Mouse (Mus musculus) forebrain, embryonic 15.5 days (tissue): ENCODE results near the gene Gria1. TPM values are rescaled to one million over a fixed set of nuclear protein-coding genes. Genes with fewer than 3 reads are reported as not detected.

Experiments
- ATAC-seq: fragments of 200-750 bp; cut with Nextera tagmentation; replicated peaks from 2 replicates; pipeline ENCODE4 v1.8.0; 2017; ENCODE audit warnings: mild to moderate bottlenecking, moderate TSS enrichment, moderate library complexity
- H3K27ac ChIP-seq: fragments of 300-500 bp; sonication (generic); replicated peaks from 2 replicates; pipeline ENCODE4 v1.5.1; 2015; ENCODE audit warnings: mild to moderate bottlenecking, inconsistent platforms
- H3K27me3 ChIP-seq: fragments of 300-500 bp; sonication (generic); 2 replicates; pipeline ENCODE4 v1.6.1; 2015; ENCODE audit warnings: inconsistent platforms
- H3K36me3 ChIP-seq: fragments of 300-500 bp; sonication (generic); 2 replicates; pipeline ENCODE4 v1.6.1; 2015; ENCODE audit warnings: mild to moderate bottlenecking, inconsistent platforms
- H3K4me1 ChIP-seq: fragments of 300-500 bp; sonication (generic); 2 replicates; pipeline ENCODE4 v1.6.1; 2015; ENCODE audit warnings: inconsistent platforms
- H3K4me2 ChIP-seq: fragments of 300-500 bp; sonication (generic); replicated peaks from 2 replicates; pipeline ENCODE4 v1.6.1; 2015; ENCODE audit warnings: mild to moderate bottlenecking, inconsistent platforms
- H3K4me3 ChIP-seq: fragments of 300-500 bp; sonication (generic); 2 replicates; pipeline ENCODE4 v1.5.1; 2015; ENCODE audit warnings: mild to moderate bottlenecking, inconsistent platforms
- H3K9ac ChIP-seq: fragments of 300-500 bp; sonication (generic); replicated peaks from 2 replicates; pipeline ENCODE4 v1.6.1; 2015; ENCODE audit warnings: mild to moderate bottlenecking, inconsistent platforms
- H3K9me3 ChIP-seq: fragments of 300-500 bp; sonication (generic); 2 replicates; pipeline ENCODE4 v1.6.1; 2016; ENCODE audit warnings: inconsistent platforms
- WGBS: fragments of 180-500 bp; shearing (Covaris S2); methylation state at CpG from one replicate; pipeline ENCODE4 v1.1.7; 2015; ENCODE audit warnings: mixed read lengths; 5-methylcytosine and 5-hydroxymethylcytosine counted together
- polyA plus RNA-seq: library from polyadenylated mRNA; unstranded; fragments of >200 nt; fragmentation: Nextera tagmentation; extraction: Ambion mirVana; gene quantifications from 2 replicates; pipeline ENCODE4 v1.2.1, GENCODE M21; 2015

Gene Gria1
- polyA plus RNA-seq, 1 experiment from 2014 or later, result 60.6 TPM

GRCm38 (mm10) chr11:57185110-57185509, 173.9 kb downstream of the Gria1 start:
- no peak overlapping the region for H3K9ac ChIP-seq
- H3K27ac ChIP-seq, result no peak overlapping the region
- no peaks in the 10 kb centered on the region for H3K9me3 ChIP-seq
- H3K4me3 ChIP-seq, result no peak overlapping the region
- peaks cover 7% of the 10 kb centered on the region for H3K36me3 ChIP-seq
- no peaks in the 10 kb centered on the region for H3K4me1 ChIP-seq
- no peaks in the 10 kb centered on the region for H3K27me3 ChIP-seq
- no peak for ATAC-seq
- no peak overlapping the region for H3K4me2 ChIP-seq

GRCm38 (mm10) chr11:57189391-57189790, 178.2 kb downstream of the Gria1 start:
- 85% methylated on average over 8 of the region's 8 CpGs for WGBS
- H3K9me3 ChIP-seq, result no peaks in the 10 kb centered on the region
- no peak overlapping the region for H3K4me2 ChIP-seq
- H3K4me3 ChIP-seq, result no peak overlapping the region
- H3K27ac ChIP-seq, result no peak overlapping the region
- H3K36me3 ChIP-seq, result peaks cover 7% of the 10 kb centered on the region
- no peak for ATAC-seq
- no peaks in the 10 kb centered on the region for H3K27me3 ChIP-seq
- no peaks in the 10 kb centered on the region for H3K4me1 ChIP-seq
- H3K9ac ChIP-seq, result no peak overlapping the region

- Histone ChIP-seq H3K4me3 (no peak overlapping the region), H3K9ac (no peak overlapping the region), H3K36me3 (0 out of 2 replicates have a peak, but pooled peaks cover 3% of the 10 kb centered on the region), H3K9me3 (no peaks in the 10 kb centered on the region), H3K27me3 (no peaks in the 10 kb centered on the region), H3K4me2 (no peak overlapping the region), H3K4me1 (no peaks in the 10 kb centered on the region), H3K27ac (no peak overlapping the region)
- 83% methylated on average over 5 of the region's 5 CpGs for WGBS
- no peak for ATAC-seq
These were observed 183.6 kb downstream of the Gria1 start for GRCm38 (mm10) chr11:57194746-57195145.

GRCm38 (mm10) chr11:57201245-57201976, 190.2 kb downstream of the Gria1 start:
- Histone ChIP-seq H3K27ac (no peak overlapping the region), H3K4me3 (no peak overlapping the region), H3K36me3 (no peaks in the 10 kb centered on the region), H3K9ac (no peak overlapping the region), H3K4me2 (no peak overlapping the region), H3K27me3 (no peaks in the 10 kb centered on the region), H3K4me1 (no peaks in the 10 kb centered on the region), H3K9me3 (no peaks in the 10 kb centered on the region)
- no peak for ATAC-seq
- 83% methylated on average over 10 of the region's 10 CpGs for WGBS

GRCm38 (mm10) chr11:57204371-57204770, 193.2 kb downstream of the Gria1 start:
- Histone ChIP-seq H3K4me1 (no peaks in the 10 kb centered on the region), H3K36me3 (no peaks in the 10 kb centered on the region), H3K4me2 (no peak overlapping the region), H3K9me3 (no peaks in the 10 kb centered on the region), H3K9ac (no peak overlapping the region), H3K27ac (no peak overlapping the region), H3K27me3 (no peaks in the 10 kb centered on the region), H3K4me3 (no peak overlapping the region)
- no peak for ATAC-seq
- WGBS, result 40% methylated on average over 6 of the region's 6 CpGs

GRCm38 (mm10) chr11:57207260-57207659, 196.1 kb downstream of the Gria1 start:
- H3K9ac ChIP-seq, result no peak overlapping the region
- ATAC-seq, result no peak
- H3K27ac ChIP-seq, result no peak overlapping the region

GRCm38 (mm10) chr11:57214079-57214478, 202.9 kb downstream of the Gria1 start:
- H3K36me3 ChIP-seq, result peaks cover 1% of the 10 kb centered on the region; the same call in 1 of the 2 replicates
- no peak for ATAC-seq
- no peak overlapping the region for H3K4me3 ChIP-seq
- no peak overlapping the region for H3K4me2 ChIP-seq
- H3K4me1 ChIP-seq, result no peaks in the 10 kb centered on the region
- WGBS, result 80% methylated on average over 7 of the region's 7 CpGs
- no peak overlapping the region for H3K9ac ChIP-seq
- H3K27ac ChIP-seq, result no peak overlapping the region
- no peaks in the 10 kb centered on the region for H3K27me3 ChIP-seq
- no peaks in the 10 kb centered on the region for H3K9me3 ChIP-seq

More at GRCm38 (mm10) chr11:57207260-57207659, 196.1 kb downstream of the Gria1 start:
- Histone ChIP-seq H3K4me2 (no peak overlapping the region), H3K27me3 (no peaks in the 10 kb centered on the region), H3K4me1 (no peaks in the 10 kb centered on the region), H3K4me3 (no peak overlapping the region), H3K36me3 (no peaks in the 10 kb centered on the region), H3K9me3 (no peaks in the 10 kb centered on the region)

GRCm38 (mm10) chr11:57214583-57214982, 203.4 kb downstream of the Gria1 start:
- WGBS, result 62% methylated on average over 5 of the region's 5 CpGs
- Histone ChIP-seq H3K4me2 (no peak overlapping the region), H3K4me1 (no peaks in the 10 kb centered on the region), H3K27me3 (no peaks in the 10 kb centered on the region), H3K36me3 (peaks cover 2% of the 10 kb centered on the region; the same call in 1 of the 2 replicates), H3K9me3 (no peaks in the 10 kb centered on the region), H3K27ac (no peak overlapping the region), H3K4me3 (no peak overlapping the region), H3K9ac (no peak overlapping the region)
- ATAC-seq, result no peak

GRCm38 (mm10) chr11:57222797-57223569, 211.8 kb downstream of the Gria1 start:
- 46% methylated on average over 8 of the region's 8 CpGs for WGBS
- Histone ChIP-seq H3K27me3 (no peaks in the 10 kb centered on the region), H3K36me3 (peaks cover 2% of the 10 kb centered on the region; the same call in 1 of the 2 replicates), H3K4me1 (no peaks in the 10 kb centered on the region), H3K27ac (no peak overlapping the region), H3K9me3 (no peaks in the 10 kb centered on the region), H3K4me2 (no peak overlapping the region), H3K9ac (no peak overlapping the region), H3K4me3 (no peak overlapping the region)
- no peak for ATAC-seq

GRCm38 (mm10) chr11:57235446-57235845, 224.3 kb downstream of the Gria1 start:
- no peak overlapping the region for H3K9ac ChIP-seq
- H3K27me3 ChIP-seq, result no peaks in the 10 kb centered on the region
- no peak overlapping the region for H3K27ac ChIP-seq
- WGBS, result 84% methylated on average over 2 of the region's 2 CpGs
- no peaks in the 10 kb centered on the region for H3K9me3 ChIP-seq
- H3K4me2 ChIP-seq, result no peak overlapping the region
- H3K36me3 ChIP-seq, result peaks cover 3% of the 10 kb centered on the region; the same call in 1 of the 2 replicates
- H3K4me3 ChIP-seq, result no peak overlapping the region
- no peak for ATAC-seq
- H3K4me1 ChIP-seq, result 0 out of 2 replicates have a peak, but pooled peaks cover 3% of the 10 kb centered on the region

- H3K9me3 ChIP-seq, result no peaks in the 10 kb centered on the region
- no peaks in the 10 kb centered on the region for H3K27me3 ChIP-seq
- no peak overlapping the region for H3K4me3 ChIP-seq
- 68% methylated on average over 1 of the region's 1 CpGs for WGBS
- H3K27ac ChIP-seq, result no peak overlapping the region
- 0 out of 2 replicates have a peak, but pooled peaks cover 3% of the 10 kb centered on the region for H3K36me3 ChIP-seq
- H3K4me2 ChIP-seq, result no peak overlapping the region
- no peak overlapping the region for H3K9ac ChIP-seq
- no peak for ATAC-seq
- H3K4me1 ChIP-seq, result 0 out of 2 replicates have a peak, but pooled peaks cover 3% of the 10 kb centered on the region
These were observed 225.2 kb downstream of the Gria1 start for GRCm38 (mm10) chr11:57236431-57236830.

GRCm38 (mm10) chr11:57239758-57240157, 228.6 kb downstream of the Gria1 start:
- Histone ChIP-seq H3K9me3 (no peaks in the 10 kb centered on the region), H3K4me2 (no peak overlapping the region), H3K4me1 (0 out of 2 replicates have a peak, but pooled peaks cover 3% of the 10 kb centered on the region), H3K27me3 (no peaks in the 10 kb centered on the region), H3K27ac (no peak overlapping the region), H3K4me3 (no peak overlapping the region), H3K9ac (no peak overlapping the region), H3K36me3 (0 out of 2 replicates have a peak, but pooled peaks cover 3% of the 10 kb centered on the region)
- ATAC-seq, result no peak
- WGBS, result 44% methylated on average over 3 of the region's 3 CpGs
